Mouse (Mus musculus) small intestine, adult 2 months (tissue): ENCODE measurements at regions not wholly inside any gene's neighbourhood (a gene's known extent, or its start where the extent isn't known, plus 50 kb on each side); places are given as distances from the start of the nearest gene placed in this dataset.

Experiments
- CTCF ChIP-seq: fragments of 200-500 bp; IDR thresholded peaks from 2 replicates; pipeline ENCODE4 v1.5.1; 2012; ENCODE audit warnings: low read depth, mild to moderate bottlenecking, control low read depth, inconsistent platforms, low read length, moderate library complexity, mixed read lengths; ENCODE audit not compliant: insufficient replicate concordance, insufficient read length; ENCODE audit errors: extremely low read depth
- POLR2A ChIP-seq: fragments of 200-500 bp; IDR thresholded peaks from 2 replicates; pipeline ENCODE4 v1.6.1; 2012; ENCODE audit warnings: low read depth, mild to moderate bottlenecking, control low read depth, inconsistent platforms, low read length, moderate library complexity

DNA sequence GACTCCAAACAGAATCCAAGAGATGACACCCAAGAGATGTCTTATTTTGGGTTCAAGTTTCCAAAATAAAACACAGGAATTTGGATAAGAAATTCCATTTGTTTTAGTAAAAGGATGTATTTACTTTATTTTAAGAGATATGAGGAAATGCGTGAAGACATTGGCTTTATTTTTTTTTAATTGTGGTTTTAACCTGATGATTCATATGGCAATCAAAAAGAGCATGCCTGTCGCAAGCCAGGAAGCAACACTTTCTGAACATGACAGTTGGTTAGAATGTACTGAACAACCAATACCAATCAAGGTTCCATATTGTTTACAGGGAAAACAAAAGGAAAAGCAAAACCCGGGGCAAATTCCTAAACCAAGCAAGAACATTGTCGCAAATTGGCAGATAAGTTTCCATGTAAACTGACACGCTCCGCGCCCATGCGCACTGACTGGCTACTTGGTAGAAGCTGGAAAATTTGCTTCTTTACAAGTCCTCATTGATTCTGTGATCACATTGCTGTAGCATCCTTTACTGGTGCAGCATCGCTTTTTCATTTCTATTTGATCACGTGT, 181.4 kb upstream of the BC052040 start:
- TF ChIP-seq POLR2A (no peak), CTCF (no peak)
